Comparison of ENCODE assay signal across 8 mouse cellular contexts in the genomic region with DNA sequence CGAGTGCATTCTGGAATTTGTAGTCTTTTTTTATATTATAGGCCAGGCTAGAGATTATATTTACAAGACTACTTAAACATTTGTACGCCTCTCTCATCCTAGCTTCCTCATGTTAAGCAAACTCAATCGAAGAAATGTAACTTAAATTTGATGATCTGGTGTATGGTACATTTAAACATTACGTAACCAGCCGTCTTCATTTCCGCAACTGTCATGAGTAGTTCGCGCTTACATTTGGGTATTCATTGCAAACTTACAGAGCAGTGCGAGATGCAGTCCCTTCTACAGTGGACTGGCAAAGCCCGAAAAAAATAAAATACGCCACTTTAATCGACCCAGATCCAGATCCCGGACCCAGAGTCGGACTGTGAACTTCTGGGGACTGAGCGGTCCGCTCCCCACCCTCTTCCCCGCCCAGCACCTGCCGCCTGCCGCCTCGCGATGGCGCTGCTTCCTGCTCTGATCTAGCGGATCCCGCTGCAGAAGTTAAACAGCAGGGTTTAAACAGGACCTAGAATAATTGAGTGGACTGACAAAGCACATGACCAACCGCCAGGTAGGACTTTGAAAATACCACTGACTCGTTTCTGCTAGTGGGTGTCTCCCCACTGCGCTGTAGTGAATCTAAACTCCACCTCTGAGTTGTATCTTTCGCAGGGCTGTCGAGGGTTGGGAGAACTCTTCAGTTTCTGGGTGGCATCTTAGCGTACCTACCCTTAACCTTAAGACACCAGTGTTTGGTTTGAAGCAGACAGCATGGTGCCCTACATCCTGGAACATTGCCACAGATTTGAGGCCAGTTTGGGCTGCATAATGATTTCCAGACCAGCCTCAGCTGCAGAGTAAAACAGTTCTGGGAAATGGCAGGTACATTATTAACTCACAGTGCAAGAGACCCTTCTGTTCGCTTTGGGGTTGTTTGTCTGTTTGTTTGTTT. TPM values are rescaled to one million over a fixed set of nuclear protein-coding genes. Genes with fewer than 3 reads are reported as not detected.
DNase-seq lines count a peak whose midpoint lies in the region; ATAC-seq and TF ChIP-seq lines count a peak whose summit lies in the region.

No protein-coding gene starts in this region.

- H3K27ac ChIP-seq in bone marrow, adult 2 months (ENCODE audit: control insufficient read depth, insufficient read depth, low read depth, low read length, poor library complexity), result peak overlapping the region; percentile 80
- no peak overlapping the region for H3K27ac ChIP-seq in embryonic fibroblast, embryonic 13.5 days (ENCODE audit: insufficient read depth, low read length)
- H3K27ac ChIP-seq in heart, embryonic 12.5 days (ENCODE audit: poor library complexity, severe bottlenecking), result peak overlapping the region; percentile 88
- H3K27ac ChIP-seq in kidney, embryonic 16.5 days (ENCODE audit: low read length), result peak overlapping the region; percentile 87
- H3K27ac ChIP-seq in liver, embryonic 12.5 days, result peak overlapping the region; percentile 82
- peak overlapping the region; percentile 86 for H3K27ac ChIP-seq in stomach, embryonic 15.5 days

- H3K4me3 ChIP-seq in C2C12 (ENCODE audit: insufficient read depth, poor library complexity, severe bottlenecking), result peak overlapping the region; percentile 50
- H3K4me3 ChIP-seq in bone marrow, adult 2 months (replicated peaks; ENCODE audit: control insufficient read depth, low read depth, low read length), result peak overlapping the region; percentile 61
- peak overlapping the region; percentile 34 for H3K4me3 ChIP-seq in embryonic fibroblast, embryonic 13.5 days (ENCODE audit: insufficient read depth, low read length)
- peak overlapping the region; percentile 62 for H3K4me3 ChIP-seq in heart, embryonic 12.5 days
- peak overlapping the region; percentile 55 for H3K4me3 ChIP-seq in kidney, embryonic 16.5 days (ENCODE audit: low read length)
- H3K4me3 ChIP-seq in liver, embryonic 12.5 days, result peak overlapping the region; percentile 63
- peak overlapping the region; percentile 53 for H3K4me3 ChIP-seq in stomach, embryonic 15.5 days (replicated peaks)

- peaks cover 22% of the 10 kb centered on the region for H3K79me2 ChIP-seq in C2C12 (ENCODE audit: control insufficient read depth, insufficient read depth)

- ATAC-seq in heart, embryonic 12.5 days (ENCODE audit: insufficient number of reproducible peaks, low FRiP score), result peak; percentile 81
- ATAC-seq in kidney, embryonic 16.5 days (ENCODE audit: low FRiP score, low TSS enrichment), result peak; percentile 82
- peak; percentile 75 for ATAC-seq in liver, embryonic 12.5 days
- ATAC-seq in stomach, embryonic 15.5 days (ENCODE audit: insufficient read depth, low FRiP score, low read depth), result peak; percentile 78

- peaks cover 17% of the 10 kb centered on the region for H3K36me3 ChIP-seq in C2C12 (ENCODE audit: control insufficient read depth, insufficient read depth)
- peaks cover 23% of the 10 kb centered on the region for H3K36me3 ChIP-seq in heart, embryonic 12.5 days
- peaks cover 12% of the 10 kb centered on the region for H3K36me3 ChIP-seq in kidney, embryonic 16.5 days (ENCODE audit: insufficient read depth, low read length)
- H3K36me3 ChIP-seq in liver, embryonic 12.5 days, result peaks cover 27% of the 10 kb centered on the region
- H3K36me3 ChIP-seq in stomach, embryonic 15.5 days, result peaks cover 14% of the 10 kb centered on the region

- peak; percentile 94 for TF ChIP-seq CTCF in C2C12 (IDR thresholded peaks at IDR 0.05; ENCODE audit: control insufficient read depth, insufficient read depth, insufficient read length)
- peak; percentile 87 for TF ChIP-seq CTCF in bone marrow, adult 2 months (IDR thresholded peaks at IDR 0.05; ENCODE audit: control insufficient read depth, insufficient read depth, low read length)
- peak; percentile 90 for TF ChIP-seq CTCF in embryonic fibroblast, embryonic 13.5 days (IDR thresholded peaks at IDR 0.05; ENCODE audit: borderline replicate concordance, insufficient read depth, low read length)

- peak overlapping the region; percentile 61 for H3ac ChIP-seq in C2C12 (ENCODE audit: control insufficient read depth, insufficient read length, low read depth)

- peak; percentile 80; the same call in 1 of the 2 replicates for TF ChIP-seq POLR2A in bone marrow, adult 2 months (IDR thresholded peaks at IDR 0.05; ENCODE audit: borderline replicate concordance, control insufficient read depth, low read depth, low read length)
- TF ChIP-seq POLR2A in embryonic fibroblast, embryonic 13.5 days (IDR thresholded peaks at IDR 0.05; ENCODE audit: low read depth, low read length), result no peak

- H3K9ac ChIP-seq in heart, embryonic 12.5 days, result peak overlapping the region; percentile 52; the same call in 1 of the 2 replicates
- H3K9ac ChIP-seq in kidney, embryonic 16.5 days (replicated peaks; ENCODE audit: low read length), result peak overlapping the region; percentile 64
- H3K9ac ChIP-seq in liver, embryonic 12.5 days, result peak overlapping the region; percentile 76
- H3K9ac ChIP-seq in stomach, embryonic 15.5 days, result no peak overlapping the region; the same call in 1 of the 2 replicates

- no peaks in the 10 kb centered on the region for H3K9me3 ChIP-seq in heart, embryonic 12.5 days (replicated peaks)
- H3K9me3 ChIP-seq in kidney, embryonic 16.5 days (ENCODE audit: low read length), result no peaks in the 10 kb centered on the region
- no peaks in the 10 kb centered on the region for H3K9me3 ChIP-seq in liver, embryonic 12.5 days (replicated peaks)
- H3K9me3 ChIP-seq in stomach, embryonic 15.5 days, result no peaks in the 10 kb centered on the region

- peaks cover 3% of the 10 kb centered on the region for H3K79me3 ChIP-seq in C2C12 (ENCODE audit: low read depth)

- WGBS in bone marrow, adult 2 months, result 1% methylated on average over 31 of the region's 31 CpGs
- 4% methylated on average over 31 of the region's 31 CpGs for WGBS in heart, embryonic 12.5 days
- WGBS in kidney, embryonic 16.5 days, result 3% methylated on average over 31 of the region's 31 CpGs
- WGBS in liver, embryonic 12.5 days (ENCODE audit: insufficient replicate concordance), result 3% methylated on average over 31 of the region's 31 CpGs
- 2% methylated on average over 31 of the region's 31 CpGs for WGBS in stomach, embryonic 15.5 days

- H3K4me1 ChIP-seq in bone marrow, adult 2 months (ENCODE audit: control insufficient read depth, insufficient read depth, low read length), result peaks cover 3% of the 10 kb centered on the region
- H3K4me1 ChIP-seq in embryonic fibroblast, embryonic 13.5 days (ENCODE audit: control insufficient read depth, insufficient read depth, low read length), result peaks cover 2% of the 10 kb centered on the region; the same call in 1 of the 2 replicates
- peaks cover 23% of the 10 kb centered on the region for H3K4me1 ChIP-seq in heart, embryonic 12.5 days (replicated peaks)
- H3K4me1 ChIP-seq in kidney, embryonic 16.5 days (ENCODE audit: insufficient read depth, low read length), result peaks cover 16% of the 10 kb centered on the region
- peaks cover 52% of the 10 kb centered on the region for H3K4me1 ChIP-seq in liver, embryonic 12.5 days
- H3K4me1 ChIP-seq in stomach, embryonic 15.5 days, result peaks cover 20% of the 10 kb centered on the region

- no peaks in the 10 kb centered on the region for H3K27me3 ChIP-seq in C2C12 (ENCODE audit: control insufficient read depth, insufficient read depth, insufficient read length)
- no peaks in the 10 kb centered on the region for H3K27me3 ChIP-seq in heart, embryonic 12.5 days (replicated peaks)
- no peaks in the 10 kb centered on the region for H3K27me3 ChIP-seq in kidney, embryonic 16.5 days (ENCODE audit: insufficient read depth, low read length)
- no peaks in the 10 kb centered on the region for H3K27me3 ChIP-seq in liver, embryonic 12.5 days (replicated peaks)
- H3K27me3 ChIP-seq in stomach, embryonic 15.5 days (replicated peaks), result no peaks in the 10 kb centered on the region

- DNase-seq in naive thymus-derived CD4-positive, alpha-beta T cell, adult 2 months (ENCODE audit: low read depth), result peak; percentile 93

- H3K4me2 ChIP-seq in heart, embryonic 12.5 days, result peak overlapping the region; percentile 69
- peak overlapping the region; percentile 61 for H3K4me2 ChIP-seq in kidney, embryonic 16.5 days (replicated peaks; ENCODE audit: low read depth, low read length)
- peak overlapping the region; percentile 75 for H3K4me2 ChIP-seq in liver, embryonic 12.5 days
- H3K4me2 ChIP-seq in stomach, embryonic 15.5 days, result peak overlapping the region; percentile 60

RNA-seq across cellular contexts. Expression of a gene that starts 0.7 kb away (rescaled TPM):
- polyA plus RNA-seq in C2C12 (2012; fragmentation: generic; extraction: Trizol), result 87.6 TPM
- polyA plus RNA-seq in bone marrow, adult 2 months (2011; ENCODE audit: insufficient read depth, insufficient read length, low replicate concordance, missing spikeins), result 55.0 and 68.0 TPM in 2 replicates
- 55.1 and 63.8 TPM in 2 replicates for polyA plus RNA-seq in embryonic fibroblast, embryonic 13.5 days (2011; ENCODE audit: insufficient read length, low read depth, missing spikeins)
- 137 and 141 TPM in 2 replicates for polyA plus RNA-seq in heart, embryonic 12.5 days (2016; fragmentation: Nextera tagmentation; extraction: Ambion mirVana)
- 99.4 and 123 TPM in 2 replicates for polyA plus RNA-seq in kidney, embryonic 16.5 days (2015; fragmentation: Nextera tagmentation; extraction: Ambion mirVana)
- polyA plus RNA-seq in liver, embryonic 12.5 days (2016; fragmentation: Nextera tagmentation; extraction: Ambion mirVana), result 76.4 and 77.8 TPM in 2 replicates
- 70.4 and 77.6 TPM in 2 replicates for polyA plus RNA-seq in stomach, embryonic 15.5 days (2015; fragmentation: Nextera tagmentation; extraction: Ambion mirVana)

RNA-seq across cellular contexts. Expression of a gene that starts 9.7 kb away (rescaled TPM):
- polyA plus RNA-seq in C2C12 (2012; fragmentation: generic; extraction: Trizol), result 0.43 TPM
- polyA plus RNA-seq in bone marrow, adult 2 months (2011; ENCODE audit: insufficient read depth, insufficient read length, low replicate concordance, missing spikeins), result 31.2 and 63.0 TPM in 2 replicates
- not detected in 2 replicates for polyA plus RNA-seq in embryonic fibroblast, embryonic 13.5 days (2011; ENCODE audit: insufficient read length, low read depth, missing spikeins)
- polyA plus RNA-seq in heart, embryonic 12.5 days (2016; fragmentation: Nextera tagmentation; extraction: Ambion mirVana), result 2.2 and 2.5 TPM in 2 replicates
- polyA plus RNA-seq in kidney, embryonic 16.5 days (2015; fragmentation: Nextera tagmentation; extraction: Ambion mirVana), result 1.00 and 1.4 TPM in 2 replicates
- polyA plus RNA-seq in liver, embryonic 12.5 days (2016; fragmentation: Nextera tagmentation; extraction: Ambion mirVana), result 48.9 and 50.1 TPM in 2 replicates
- 6.5 and 8.0 TPM in 2 replicates for polyA plus RNA-seq in stomach, embryonic 15.5 days (2015; fragmentation: Nextera tagmentation; extraction: Ambion mirVana)

RNA-seq across cellular contexts. Expression of a gene that starts 39.5 kb away (rescaled TPM):
- polyA plus RNA-seq in C2C12 (2012; fragmentation: generic; extraction: Trizol), result 95.4 TPM
- polyA plus RNA-seq in bone marrow, adult 2 months (2011; ENCODE audit: insufficient read depth, insufficient read length, low replicate concordance, missing spikeins), result 3.1 and 8.9 TPM in 2 replicates
- 21.5 and 25.1 TPM in 2 replicates for polyA plus RNA-seq in embryonic fibroblast, embryonic 13.5 days (2011; ENCODE audit: insufficient read length, low read depth, missing spikeins)
- 54.8 and 58.2 TPM in 2 replicates for polyA plus RNA-seq in heart, embryonic 12.5 days (2016; fragmentation: Nextera tagmentation; extraction: Ambion mirVana)
- 23.9 and 31.2 TPM in 2 replicates for polyA plus RNA-seq in kidney, embryonic 16.5 days (2015; fragmentation: Nextera tagmentation; extraction: Ambion mirVana)
- 6.2 TPM in 2 replicates for polyA plus RNA-seq in liver, embryonic 12.5 days (2016; fragmentation: Nextera tagmentation; extraction: Ambion mirVana)
- polyA plus RNA-seq in stomach, embryonic 15.5 days (2015; fragmentation: Nextera tagmentation; extraction: Ambion mirVana), result 27.6 and 30.9 TPM in 2 replicates

RNA-seq across cellular contexts. Expression of a gene that starts 43.5 kb away (rescaled TPM):
- polyA plus RNA-seq in C2C12 (2012; fragmentation: generic; extraction: Trizol), result 2.7 TPM
- 5.2 and 8.2 TPM in 2 replicates for polyA plus RNA-seq in bone marrow, adult 2 months (2011; ENCODE audit: insufficient read depth, insufficient read length, low replicate concordance, missing spikeins)
- 2.8 and 2.9 TPM in 2 replicates for polyA plus RNA-seq in embryonic fibroblast, embryonic 13.5 days (2011; ENCODE audit: insufficient read length, low read depth, missing spikeins)
- 4.7 and 4.9 TPM in 2 replicates for polyA plus RNA-seq in heart, embryonic 12.5 days (2016; fragmentation: Nextera tagmentation; extraction: Ambion mirVana)
- 4.9 and 6.3 TPM in 2 replicates for polyA plus RNA-seq in kidney, embryonic 16.5 days (2015; fragmentation: Nextera tagmentation; extraction: Ambion mirVana)
- 1.7 and 2.0 TPM in 2 replicates for polyA plus RNA-seq in liver, embryonic 12.5 days (2016; fragmentation: Nextera tagmentation; extraction: Ambion mirVana)
- 5.7 and 6.5 TPM in 2 replicates for polyA plus RNA-seq in stomach, embryonic 15.5 days (2015; fragmentation: Nextera tagmentation; extraction: Ambion mirVana)

RNA-seq across cellular contexts. Expression of a gene that starts 51.2 kb away (rescaled TPM):
- 121 TPM for polyA plus RNA-seq in C2C12 (2012; fragmentation: generic; extraction: Trizol)
- polyA plus RNA-seq in bone marrow, adult 2 months (2011; ENCODE audit: insufficient read depth, insufficient read length, low replicate concordance, missing spikeins), result 28.0 and 38.3 TPM in 2 replicates
- polyA plus RNA-seq in embryonic fibroblast, embryonic 13.5 days (2011; ENCODE audit: insufficient read length, low read depth, missing spikeins), result 31.6 and 32.5 TPM in 2 replicates
- 85.0 and 89.1 TPM in 2 replicates for polyA plus RNA-seq in heart, embryonic 12.5 days (2016; fragmentation: Nextera tagmentation; extraction: Ambion mirVana)
- polyA plus RNA-seq in kidney, embryonic 16.5 days (2015; fragmentation: Nextera tagmentation; extraction: Ambion mirVana), result 119 and 120 TPM in 2 replicates
- polyA plus RNA-seq in liver, embryonic 12.5 days (2016; fragmentation: Nextera tagmentation; extraction: Ambion mirVana), result 76.7 and 81.5 TPM in 2 replicates
- 94.8 and 102 TPM in 2 replicates for polyA plus RNA-seq in stomach, embryonic 15.5 days (2015; fragmentation: Nextera tagmentation; extraction: Ambion mirVana)
